Mouse (Mus musculus) lung, postnatal 10 days (tissue): ENCODE data around the gene Ggta1.
"Not testable (repeated sequence)": the region's sequence is repeated elsewhere in the genome, so short reads cannot be mapped to it uniquely, and the experiment has no call there.

Experiments
- DNase-seq: peaks from one replicate; pipeline ENCODE4 v3.0.0; 2021

The Ggta1 gene

GRCm38 (mm10) chr2:35459316-35459715, 3.7 kb downstream of the Ggta1 start:
- no peak for DNase-seq

- no peak for DNase-seq
Observed at GRCm38 (mm10) chr2:35458421-35458820, 4.6 kb downstream of the Ggta1 start.

- DNase-seq = no peak
Observed at GRCm38 (mm10) chr2:35453736-35454135, 9.3 kb downstream of the Ggta1 start.

DNA sequence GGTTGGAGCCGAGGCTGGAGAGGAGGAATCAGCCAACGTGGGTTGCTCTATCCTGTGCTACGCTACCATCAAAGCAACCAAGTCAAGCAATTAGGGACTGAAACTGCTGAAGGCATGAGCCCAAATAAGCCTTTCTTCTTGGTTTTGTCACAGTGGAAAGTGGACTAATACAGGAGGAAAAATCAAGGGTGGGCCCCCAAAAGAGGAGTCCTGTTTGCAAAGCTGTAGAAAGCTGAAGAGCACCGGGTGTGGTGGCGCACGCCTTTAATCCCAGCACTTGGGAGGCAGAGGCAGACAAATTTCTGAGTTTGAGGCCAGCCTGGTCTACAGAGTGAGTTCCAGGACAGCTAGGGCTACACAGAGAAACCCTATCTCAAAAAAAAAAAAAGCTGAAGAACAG, 10.3 kb downstream of the Ggta1 start:
- DNase-seq = not testable (repeated sequence)

DNA sequence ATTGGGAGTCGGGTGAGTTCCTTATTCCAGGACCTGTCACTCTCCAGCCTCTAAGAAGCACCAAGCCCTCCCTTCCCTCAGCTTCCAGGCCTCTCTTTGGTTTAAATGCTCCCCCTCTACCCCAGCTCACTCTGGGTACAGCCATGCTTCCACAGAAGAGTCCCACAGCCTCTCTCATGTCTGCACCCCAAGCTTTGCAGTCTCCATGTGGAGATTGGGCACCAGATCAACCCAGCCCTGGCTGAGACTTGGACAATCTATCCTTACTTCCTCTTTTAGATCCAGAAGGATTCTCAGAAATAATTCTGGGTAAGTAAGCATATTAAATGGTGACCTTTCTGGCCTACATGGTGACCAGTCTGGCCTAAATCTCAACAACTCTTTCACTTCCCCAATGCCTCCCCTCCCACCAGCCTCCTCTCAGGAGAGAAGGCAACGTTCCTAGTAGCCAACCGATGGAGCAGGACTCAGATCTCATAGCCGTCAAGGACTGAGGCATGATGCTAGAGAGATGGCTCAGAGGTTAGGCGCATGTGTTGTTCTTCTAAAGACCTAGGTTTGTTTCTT, 11.5 kb downstream of the Ggta1 start:
- DNase-seq = no peak

DNA sequence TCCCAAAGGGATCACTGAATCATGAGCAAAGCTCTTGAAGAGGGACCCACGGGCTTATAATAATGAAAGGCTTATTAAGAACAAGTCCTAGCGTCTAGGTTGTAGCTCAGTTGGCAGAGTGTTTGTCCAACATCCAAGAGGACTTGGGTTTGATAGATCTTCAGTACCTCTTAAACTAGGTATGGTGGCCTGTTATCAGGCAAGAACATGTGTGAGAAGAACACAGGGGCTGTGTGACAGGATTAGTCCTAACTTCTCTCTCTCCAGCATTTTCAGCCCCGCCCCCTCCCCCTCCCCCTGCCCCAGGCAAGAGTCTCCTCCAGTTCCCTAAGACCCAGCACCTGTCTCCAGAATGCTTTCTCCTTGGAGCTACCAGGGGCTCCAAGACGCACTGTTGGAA, 12.2 kb downstream of the Ggta1 start:
- no peak for DNase-seq

DNA sequence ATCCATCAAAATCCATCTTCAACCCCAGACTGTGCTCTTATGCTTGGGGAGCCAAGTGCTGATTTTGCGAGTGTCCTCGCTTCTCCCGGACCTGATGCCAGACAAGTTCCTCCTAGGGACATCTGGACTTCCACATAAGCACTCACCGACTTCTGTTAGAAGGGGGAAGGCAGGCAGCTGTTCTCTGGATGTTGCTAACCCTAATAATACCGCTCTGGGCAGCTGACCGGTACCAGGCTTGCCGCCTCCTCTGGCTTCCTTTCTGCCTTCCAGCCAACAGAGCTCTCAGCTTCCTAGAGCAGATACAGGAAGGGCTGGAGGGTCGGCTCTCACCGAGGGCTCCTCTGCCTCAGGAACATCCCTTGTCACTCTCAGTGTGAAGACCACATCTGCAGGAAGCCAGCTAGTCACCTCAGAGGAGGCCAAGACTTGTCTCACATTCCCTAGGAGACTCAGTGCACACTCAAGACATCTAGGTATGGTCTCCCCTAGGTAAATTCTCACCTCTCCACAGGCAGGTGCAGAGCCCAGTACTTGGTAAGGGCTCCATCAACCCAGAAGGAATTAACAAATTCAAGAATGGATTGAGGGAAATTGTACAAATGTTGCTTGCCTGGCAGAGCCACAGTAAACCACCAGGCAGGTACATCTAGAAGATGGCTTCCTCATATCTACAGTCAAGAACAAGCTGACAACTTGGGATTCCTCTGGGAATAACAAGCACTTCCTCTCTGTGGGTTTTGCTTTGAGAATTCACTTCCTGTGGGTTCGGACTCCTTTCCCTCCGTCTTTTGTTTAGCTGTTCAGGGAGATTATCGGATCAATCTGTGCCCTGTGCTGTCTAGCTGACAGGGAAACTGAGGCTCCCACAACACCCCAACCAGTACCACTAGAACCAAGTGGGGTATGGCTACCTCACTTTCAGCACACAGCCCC, 13.1 kb downstream of the Ggta1 start:
- no peak for DNase-seq

- DNase-seq = no peak
Observed at GRCm38 (mm10) chr2:35448914-35449670, 13.9 kb downstream of the Ggta1 start.

DNA sequence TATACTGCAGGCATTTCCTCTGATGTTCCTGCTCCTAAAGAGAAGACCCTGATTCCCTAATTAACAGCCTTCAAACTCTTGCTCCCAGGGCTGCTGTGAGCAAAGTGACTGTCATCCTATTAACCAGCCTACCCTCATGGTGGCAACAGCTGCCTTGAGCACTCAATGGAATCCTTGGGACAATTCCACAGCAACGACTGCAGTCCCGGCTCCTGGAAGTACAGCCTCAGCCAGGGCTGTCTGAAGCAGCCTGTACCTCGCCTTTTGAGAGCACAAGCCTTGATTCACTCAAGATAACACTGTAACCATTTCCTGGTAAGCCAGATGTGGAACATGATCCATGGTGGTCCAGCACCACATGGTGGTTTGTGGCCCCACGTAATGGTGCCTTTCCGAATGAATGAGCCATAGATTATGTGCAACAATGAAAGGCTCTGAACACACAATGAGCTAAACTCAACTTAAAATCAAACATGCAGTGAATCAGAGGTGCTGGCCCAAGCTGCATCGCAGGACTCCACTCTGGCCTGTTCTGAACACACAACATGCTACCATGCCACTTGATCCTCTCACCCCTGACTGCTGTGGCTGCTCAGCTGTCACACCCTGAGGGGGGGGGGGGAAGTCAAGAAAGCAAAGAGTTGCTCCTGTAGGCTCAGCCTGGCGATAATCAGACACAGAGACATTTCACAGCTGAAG, 14.7 kb downstream of the Ggta1 start:
- no peak for DNase-seq

DNA sequence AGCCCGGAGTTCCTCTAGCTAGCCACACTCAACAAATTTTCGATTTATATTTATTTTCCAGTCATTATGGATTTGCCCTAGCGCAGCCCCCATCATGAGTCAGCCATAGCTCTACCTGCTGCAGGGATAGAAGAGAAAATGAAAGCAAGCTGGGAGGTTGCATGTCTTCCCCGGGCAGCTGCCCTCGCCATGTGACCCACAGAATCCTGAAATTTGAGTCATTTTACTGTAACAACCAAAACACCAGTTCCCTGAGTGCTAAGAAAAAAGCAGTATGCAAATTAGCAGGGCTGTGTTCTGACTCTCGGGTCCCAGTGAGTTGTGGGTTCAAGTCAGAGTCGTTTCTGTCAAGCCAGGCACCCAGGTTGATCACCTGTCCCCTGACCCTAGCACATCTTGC, 15.6 kb downstream of the Ggta1 start:
- DNase-seq = no peak

DNA sequence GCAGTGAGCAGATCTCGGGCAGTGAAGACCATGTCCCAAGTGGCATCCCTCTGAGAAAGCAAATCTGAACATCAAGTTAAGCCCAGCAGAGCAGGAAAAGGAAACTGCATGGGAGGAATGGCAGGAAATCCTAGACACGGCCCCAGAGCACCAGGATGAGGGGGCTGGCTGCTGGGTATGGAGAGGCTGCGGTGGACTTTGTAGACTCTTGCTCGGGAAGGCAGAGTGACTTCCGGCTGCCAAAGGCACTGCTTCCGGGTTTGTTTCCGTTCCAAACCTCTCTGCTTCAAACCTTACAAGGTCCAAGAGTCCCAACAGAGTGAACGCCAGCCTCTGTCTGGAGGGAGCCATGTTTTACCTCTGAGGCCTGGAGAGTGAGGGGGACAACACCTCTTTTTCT, 16.2 kb downstream of the Ggta1 start:
- peak; percentile 58 for DNase-seq

GRCm38 (mm10) chr2:35446300-35446699, 16.7 kb downstream of the Ggta1 start:
- DNase-seq = peak; percentile 56

GRCm38 (mm10) chr2:35445610-35446009, 17.4 kb downstream of the Ggta1 start:
- peak; percentile 30 for DNase-seq

- DNase-seq = no peak
Observed at GRCm38 (mm10) chr2:35444764-35445262, 18.2 kb downstream of the Ggta1 start.

DNA sequence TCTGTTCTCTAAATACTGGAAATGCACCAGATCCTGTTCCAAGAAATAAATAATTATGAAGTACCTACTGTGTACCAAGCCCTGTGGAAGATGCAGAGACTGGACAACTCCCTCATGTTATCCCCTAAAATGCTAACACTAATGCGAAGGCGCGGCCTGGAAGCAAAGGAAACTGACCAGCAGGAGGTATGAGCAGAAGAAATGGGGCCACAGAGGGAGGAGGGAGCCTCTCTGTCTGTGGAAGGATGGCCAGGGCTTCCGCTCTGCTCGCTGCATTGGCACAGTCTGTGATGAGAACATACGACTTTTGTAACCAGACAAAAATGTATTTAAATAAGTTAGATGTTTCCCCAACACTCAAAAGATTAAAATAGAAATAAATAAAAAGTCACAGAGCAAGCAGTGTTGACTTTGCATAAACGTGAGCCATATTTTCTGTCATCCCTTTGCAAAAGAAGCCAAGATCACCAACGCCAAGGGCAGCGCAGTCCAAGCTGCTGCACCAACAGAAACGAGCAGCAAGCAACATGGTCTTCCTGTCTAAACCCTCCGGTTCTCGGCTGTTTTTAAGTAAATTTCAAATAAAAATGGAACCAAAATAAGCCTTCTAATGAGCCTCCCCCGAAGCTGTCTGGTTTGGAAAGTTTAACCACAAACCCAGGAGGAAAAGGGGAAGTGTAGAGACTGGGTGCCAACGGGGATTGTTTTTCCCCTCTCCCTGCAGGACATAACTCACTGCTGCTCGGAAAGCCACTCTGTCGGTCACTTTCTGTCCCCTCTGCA, 18.9 kb downstream of the Ggta1 start:
- DNase-seq = peak; percentile 73

GRCm38 (mm10) chr2:35443325-35443724, 19.7 kb downstream of the Ggta1 start:
- DNase-seq = no peak

GRCm38 (mm10) chr2:35442079-35442478, 21.0 kb downstream of the Ggta1 start:
- no peak for DNase-seq

- DNase-seq = no peak
Observed at GRCm38 (mm10) chr2:35441419-35441818, 21.6 kb downstream of the Ggta1 start.

DNA sequence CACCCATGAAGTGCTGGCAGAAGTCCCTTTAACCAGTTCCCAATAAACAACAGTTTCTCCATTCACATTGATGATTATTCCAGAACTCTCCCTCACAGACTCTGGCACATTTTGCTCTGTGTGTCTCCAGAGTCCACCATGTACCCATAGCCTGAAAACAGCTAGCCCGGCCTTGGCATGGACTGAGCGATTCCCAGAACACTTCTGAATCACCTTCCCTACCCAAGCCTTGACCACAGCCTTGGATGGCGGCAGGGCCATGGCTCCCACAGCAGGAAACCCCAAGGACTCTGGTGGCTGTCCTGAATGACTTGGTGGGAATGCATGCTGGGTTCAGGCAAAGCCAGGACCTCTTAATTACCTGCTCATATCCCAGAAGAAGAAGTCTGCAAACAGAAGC, 22.6 kb downstream of the Ggta1 start:
- no peak for DNase-seq

- no peak for DNase-seq
Observed at GRCm38 (mm10) chr2:35437796-35438195, 25.2 kb downstream of the Ggta1 start.

- no peak for DNase-seq
Observed at GRCm38 (mm10) chr2:35434576-35435123, 28.4 kb downstream of the Ggta1 start.

- DNase-seq = peak; percentile 34
Observed at GRCm38 (mm10) chr2:35433428-35433827, 29.6 kb downstream of the Ggta1 start.
